In genomic region chr5:28118531-28118925, GRCm38 (mm10) we compare ENCODE assay signal across 10 mouse cellular contexts. TPM values are rescaled to one million over a fixed set of nuclear protein-coding genes. Genes with fewer than 3 reads are reported as not detected.
DNase-seq lines count a peak whose midpoint lies in the region; ATAC-seq and TF ChIP-seq lines count a peak whose summit lies in the region.
"Had no signal": no experiment of that assay in that cellular context is flagged by ENCODE, and none has a peak within 500 bp of the region (broad histone marks: within the 10 kb centered on the region; RNA-seq: fewer than 3 reads in every experiment).

No protein-coding gene starts in this region.

- no peak overlapping the region for H3K27ac ChIP-seq in forebrain, embryonic 10.5 days
- no peak overlapping the region for H3K27ac ChIP-seq in forebrain, embryonic 16.5 days (ENCODE audit: low read length)
- H3K27ac ChIP-seq in ES-Bruce4 (ENCODE audit: insufficient read depth, low read length) = no peak overlapping the region
- no peak overlapping the region for H3K27ac ChIP-seq in forebrain, postnatal 0 days (ENCODE audit: low read depth, low read length)
- no peak overlapping the region for H3K27ac ChIP-seq in liver, embryonic 14.5 days

- DNase-seq in forebrain, embryonic 10.5 days (ENCODE audit: extremely low spot score, low spot score) = no peak
- no peak for DNase-seq in forebrain, postnatal 0 days
- DNase-seq in liver, embryonic 14.5 days (ENCODE audit: low read depth in 3 of 3, low spot score in 3 of 3) = no peak
- DNase-seq in right cerebral cortex, adult 2 months (ENCODE audit: low spot score in 2 of 2) = no peak
- no peak for DNase-seq in gastrocnemius, postnatal 25 days
- DNase-seq in gastrocnemius, adult 18-20 months (ENCODE audit: low spot score) = no peak
- DNase-seq: B cell, adult 2 months had no signal

- H3K4me1 ChIP-seq in forebrain, embryonic 10.5 days = peaks cover 23% of the 10 kb centered on the region
- peaks cover 12% of the 10 kb centered on the region for H3K4me1 ChIP-seq in forebrain, embryonic 16.5 days (replicated peaks; ENCODE audit: control insufficient read depth, insufficient read depth, low read length)
- H3K4me1 ChIP-seq in ES-Bruce4 (ENCODE audit: control insufficient read depth, insufficient read depth, low read length) = no peaks in the 10 kb centered on the region
- no peaks in the 10 kb centered on the region for H3K4me1 ChIP-seq in forebrain, postnatal 0 days (ENCODE audit: insufficient read depth)
- H3K4me1 ChIP-seq in liver, embryonic 14.5 days (replicated peaks; ENCODE audit: control insufficient read depth in 2 of 2, insufficient read depth in 2 of 2, low read length in 1 of 2) = no peaks in the 10 kb centered on the region

- H3K9ac ChIP-seq in forebrain, embryonic 16.5 days (replicated peaks; ENCODE audit: low read depth, low read length) = no peak overlapping the region
- peak overlapping the region; percentile 17 for H3K9ac ChIP-seq in ES-Bruce4 (ENCODE audit: low read depth, poor library complexity, severe bottlenecking)
- H3K9ac ChIP-seq in forebrain, postnatal 0 days = no peak overlapping the region
- H3K9ac ChIP-seq in liver, embryonic 14.5 days (replicated peaks) = no peak overlapping the region

- no peak for TF ChIP-seq POLR2A in ES-Bruce4 (IDR thresholded peaks at IDR 0.05; ENCODE audit: insufficient read depth, low read length)

- H3K36me3 ChIP-seq in forebrain, embryonic 10.5 days (replicated peaks) = no peaks in the 10 kb centered on the region
- H3K36me3 ChIP-seq in forebrain, embryonic 16.5 days (ENCODE audit: control insufficient read depth, insufficient read depth) = no peaks in the 10 kb centered on the region
- no peaks in the 10 kb centered on the region for H3K36me3 ChIP-seq in ES-Bruce4 (ENCODE audit: control insufficient read depth, insufficient read depth, low read length, poor library complexity, severe bottlenecking)
- H3K36me3 ChIP-seq in forebrain, postnatal 0 days (ENCODE audit: insufficient read depth) = no peaks in the 10 kb centered on the region
- H3K36me3 ChIP-seq in liver, embryonic 14.5 days (replicated peaks; ENCODE audit: control insufficient read depth, insufficient read depth, low read depth) = no peaks in the 10 kb centered on the region

- no peak overlapping the region; the same call in 1 of the 2 replicates for H3K4me2 ChIP-seq in forebrain, embryonic 16.5 days (ENCODE audit: low read length)
- 0 out of 2 replicates have a peak overlapping the region, but pooled peaks have one; percentile 18 for H3K4me2 ChIP-seq in forebrain, postnatal 0 days (ENCODE audit: low read depth)
- H3K4me2 ChIP-seq in liver, embryonic 14.5 days (ENCODE audit: low read depth) = peak overlapping the region; percentile 51

- no peak for TF ChIP-seq EP300 in ES-Bruce4 (IDR thresholded peaks at IDR 0.05; ENCODE audit: insufficient read depth, low read depth, low read length)
- TF ChIP-seq EP300 in liver, embryonic 14.5 days (IDR thresholded peaks at IDR 0.05; ENCODE audit: low read depth) = no peak

- H3K4me3 ChIP-seq in forebrain, embryonic 10.5 days = peak overlapping the region; percentile 42
- no peak overlapping the region for H3K4me3 ChIP-seq in forebrain, embryonic 16.5 days (replicated peaks; ENCODE audit: low read length)
- peak overlapping the region; percentile 74 for H3K4me3 ChIP-seq in ES-Bruce4 (ENCODE audit: low read depth, low read length)
- H3K4me3 ChIP-seq in forebrain, postnatal 0 days (ENCODE audit: low read depth, low read length) = no peak overlapping the region
- peak overlapping the region; percentile 14 to 31; a peak in 2 of 4 replicates for H3K4me3 ChIP-seq in liver, embryonic 14.5 days (ENCODE audit: insufficient read depth in 1 of 2, low read depth in 2 of 2, low read length in 2 of 2)

- no peaks in the 10 kb centered on the region for H3K9me3 ChIP-seq in forebrain, embryonic 10.5 days
- no peaks in the 10 kb centered on the region for H3K9me3 ChIP-seq in forebrain, embryonic 16.5 days (ENCODE audit: control insufficient read depth, low read length)
- no peaks in the 10 kb centered on the region for H3K9me3 ChIP-seq in ES-Bruce4 (replicated peaks; ENCODE audit: control insufficient read depth, insufficient read depth, low read length, poor library complexity, severe bottlenecking)
- no peaks in the 10 kb centered on the region for H3K9me3 ChIP-seq in forebrain, postnatal 0 days (ENCODE audit: low read length)
- no peaks in the 10 kb centered on the region for H3K9me3 ChIP-seq in liver, embryonic 14.5 days (ENCODE audit: control insufficient read depth, low read length)

- ATAC-seq in forebrain, embryonic 16.5 days = no peak
- no peak for ATAC-seq in forebrain, postnatal 0 days
- no peak for ATAC-seq in liver, embryonic 14.5 days (ENCODE audit: insufficient read depth)

- TF ChIP-seq CTCF in ES-Bruce4 (IDR thresholded peaks at IDR 0.05; ENCODE audit: low read depth, low read length) = no peak
- no peak for TF ChIP-seq CTCF in forebrain, postnatal 0 days (IDR thresholded peaks at IDR 0.05; ENCODE audit: low read depth)
- TF ChIP-seq CTCF in liver, embryonic 14.5 days (IDR thresholded peaks at IDR 0.05; ENCODE audit: low read depth) = no peak

- under 1% methylated on average over 19 of the region's 19 CpGs for WGBS in forebrain, embryonic 10.5 days
- under 1% methylated on average over 19 of the region's 19 CpGs for WGBS in forebrain, embryonic 16.5 days
- 2% methylated on average over 19 of the region's 19 CpGs for WGBS in forebrain, postnatal 0 days
- WGBS in liver, embryonic 14.5 days (ENCODE audit: insufficient replicate concordance) = 3% methylated on average over 19 of the region's 19 CpGs

- H3K27me3 ChIP-seq in forebrain, embryonic 10.5 days (ENCODE audit: poor library complexity, severe bottlenecking) = peaks cover 87% of the 10 kb centered on the region
- H3K27me3 ChIP-seq in forebrain, embryonic 16.5 days (replicated peaks; ENCODE audit: control insufficient read depth, insufficient read depth, low read length) = peaks cover 57% of the 10 kb centered on the region
- no peaks in the 10 kb centered on the region; the same call in 1 of the 2 replicates for H3K27me3 ChIP-seq in ES-Bruce4 (ENCODE audit: control insufficient read depth, insufficient read depth, low read length, poor library complexity, severe bottlenecking)
- H3K27me3 ChIP-seq in forebrain, postnatal 0 days (ENCODE audit: insufficient read depth, low read length) = peaks cover 60% of the 10 kb centered on the region
- peaks cover 53% of the 10 kb centered on the region for H3K27me3 ChIP-seq in liver, embryonic 14.5 days (ENCODE audit: control insufficient read depth, insufficient read depth, low read length)

RNA-seq across cellular contexts. Expression of gene En2, which starts 47.0 kb away (rescaled TPM):
- not detected in 2 replicates for polyA plus RNA-seq in forebrain, embryonic 10.5 days (2016; fragmentation: Nextera tagmentation; extraction: Ambion mirVana)
- not detected in 2 replicates for polyA plus RNA-seq in forebrain, embryonic 16.5 days (2015; fragmentation: Nextera tagmentation; extraction: Ambion mirVana)
- polyA plus RNA-seq in ES-Bruce4 (2011; ENCODE audit: insufficient read depth, insufficient read length, low read depth, missing spikeins) = 1.4 and 1.6 TPM in 2 replicates
- total RNA-seq in forebrain, postnatal 0 days (2014; rRNA removed) = 0.05 and 0.46 TPM in 2 replicates
- not detected in 2 replicates for polyA plus RNA-seq in forebrain, postnatal 0 days (2015; fragmentation: Nextera tagmentation; extraction: Ambion mirVana)
- polyA plus RNA-seq in liver, embryonic 14.5 days (2012; rRNA removed) = not detected in 2 replicates
- not detected in 2 replicates for polyA plus RNA-seq in liver, embryonic 14.5 days (2014; fragmentation: Nextera tagmentation; extraction: Ambion mirVana)
- under 1 TPM; 0.33 to 0.46 TPM for total RNA-seq in gastrocnemius, postnatal 25 days (2021)
- under 1 TPM; 0.21 to 0.23 TPM for total RNA-seq in gastrocnemius, adult 18-20 months (2021)
- total RNA-seq: neutrophil, adult 5-6 weeks had no signal

RNA-seq across cellular contexts. Expression of gene Insig1, which starts 47.4 kb away (rescaled TPM):
- 94.2 and 104 TPM in 2 replicates for polyA plus RNA-seq in forebrain, embryonic 10.5 days (2016; fragmentation: Nextera tagmentation; extraction: Ambion mirVana)
- polyA plus RNA-seq in forebrain, embryonic 16.5 days (2015; fragmentation: Nextera tagmentation; extraction: Ambion mirVana) = 76.9 and 83.7 TPM in 2 replicates
- 114 and 116 TPM in 2 replicates for polyA plus RNA-seq in ES-Bruce4 (2011; ENCODE audit: insufficient read depth, insufficient read length, low read depth, missing spikeins)
- total RNA-seq in forebrain, postnatal 0 days (2014; rRNA removed) = 127 and 140 TPM in 2 replicates
- polyA plus RNA-seq in forebrain, postnatal 0 days (2015; fragmentation: Nextera tagmentation; extraction: Ambion mirVana) = 100 and 101 TPM in 2 replicates
- 29.2 and 30.1 TPM in 2 replicates for polyA plus RNA-seq in liver, embryonic 14.5 days (2012; rRNA removed)
- 46.2 and 48.3 TPM in 2 replicates for polyA plus RNA-seq in liver, embryonic 14.5 days (2014; fragmentation: Nextera tagmentation; extraction: Ambion mirVana)
- total RNA-seq in gastrocnemius, postnatal 25 days (2021) = 10 to 100 TPM; 11.8 to 12.2 TPM
- 10 to 100 TPM in 1 of 2 experiments, 1 to 10 TPM in 1; 8.4 to 11.4 TPM for total RNA-seq in gastrocnemius, adult 18-20 months (2021)

Comparison
In these comparisons a context has a peak if more than half of its experiments do, and no peak if none do; other contexts are left out.
1. H3K4me3 ChIP-seq: peak in forebrain, embryonic 10.5 days (single experiment), ES-Bruce4 (single experiment) and liver, embryonic 14.5 days (2 of 2); none in forebrain, embryonic 16.5 days (single experiment) and forebrain, postnatal 0 days (single experiment).